Mouse (Mus musculus): ENCODE data around the gene Ado. TPM values are rescaled to one million over a fixed set of nuclear protein-coding genes. Genes with fewer than 3 reads are reported as not detected.

The Ado gene
- polyA plus RNA-seq, 1 experiment = 9.6 TPM

DNA sequence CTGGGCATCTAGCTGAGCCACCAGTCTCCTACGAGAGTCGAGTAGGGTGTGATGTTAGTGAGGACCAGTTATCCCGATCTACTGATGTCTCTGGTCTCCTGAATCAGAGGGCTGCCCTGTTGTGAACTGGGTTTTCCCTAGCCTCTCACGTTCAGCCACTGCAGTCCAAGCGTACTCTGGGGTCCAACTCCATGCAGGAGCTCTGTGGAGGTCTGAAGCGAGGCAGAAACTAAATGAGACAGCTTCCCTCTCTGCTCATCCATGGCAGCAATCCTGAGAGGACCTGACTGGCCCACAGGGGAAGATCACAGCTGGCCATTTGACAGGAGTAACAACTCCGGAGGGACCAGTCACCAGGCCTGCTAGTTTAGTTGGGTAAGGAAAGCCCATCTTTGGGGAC, 24.1 kb downstream of the Ado start:
- no peak for DNase-seq (ENCODE audit: low read depth in 1 of 2, low spot score in 2 of 2)
- H3K4me3 ChIP-seq (ENCODE audit: extremely low read depth, insufficient read depth, insufficient read length) = no peak overlapping the region
- no peaks in the 10 kb centered on the region for H3K27me3 ChIP-seq (ENCODE audit: control insufficient read depth, insufficient read depth, low read length)
- WGBS = 88% methylated on average over 7 of the region's 7 CpGs
- no peak for TF ChIP-seq POLR2A (IDR thresholded peaks at IDR 0.05; ENCODE audit: low read depth, low read length)
- TF ChIP-seq CTCF (IDR thresholded peaks at IDR 0.05; ENCODE audit: extremely low read depth, insufficient read depth, insufficient read length, insufficient replicate concordance) = no peak
- H3K4me1 ChIP-seq (ENCODE audit: control insufficient read depth, insufficient read depth, insufficient read length) = no peaks in the 10 kb centered on the region
- H3K36me3 ChIP-seq (ENCODE audit: control insufficient read depth, insufficient read depth, low read length) = no peaks in the 10 kb centered on the region
- no peak overlapping the region for H3K27ac ChIP-seq (ENCODE audit: insufficient read depth, low read length)

DNA sequence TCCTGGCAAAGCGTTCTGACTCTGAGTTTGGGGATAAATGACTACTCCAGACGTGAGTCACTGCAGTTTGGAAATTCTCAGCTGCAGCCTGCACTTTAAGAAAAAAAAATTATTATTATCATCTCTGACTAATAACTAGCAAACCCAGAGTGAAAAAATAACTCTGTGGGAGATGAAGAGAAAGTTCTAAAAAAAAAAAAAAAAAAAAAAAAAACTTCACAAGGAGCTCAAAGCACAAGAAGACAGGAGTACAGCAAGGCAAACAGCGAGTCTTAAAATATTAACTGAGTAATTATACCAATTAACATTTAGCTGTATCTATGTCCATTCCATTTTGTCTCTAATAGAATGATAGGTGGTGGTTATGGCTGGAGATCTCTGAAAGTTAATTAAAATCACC, 24.6 kb downstream of the Ado start:
- Histone ChIP-seq H3K4me1 (ENCODE audit: control insufficient read depth, insufficient read depth, insufficient read length) (no peaks in the 10 kb centered on the region), H3K27me3 (ENCODE audit: control insufficient read depth, insufficient read depth, low read length) (no peaks in the 10 kb centered on the region), H3K27ac (ENCODE audit: insufficient read depth, low read length) (no peak overlapping the region), H3K36me3 (ENCODE audit: control insufficient read depth, insufficient read depth, low read length) (no peaks in the 10 kb centered on the region), H3K4me3 (ENCODE audit: extremely low read depth, insufficient read depth, insufficient read length) (no peak overlapping the region)
- TF ChIP-seq CTCF (IDR thresholded peaks at IDR 0.05; ENCODE audit: extremely low read depth, insufficient read depth, insufficient read length, insufficient replicate concordance) (no peak), POLR2A (IDR thresholded peaks at IDR 0.05; ENCODE audit: low read depth, low read length) (no peak)
- DNase-seq (ENCODE audit: low read depth in 1 of 2, low spot score in 2 of 2) = no peak
- 88% methylated on average over 3 of the region's 3 CpGs for WGBS

DNA sequence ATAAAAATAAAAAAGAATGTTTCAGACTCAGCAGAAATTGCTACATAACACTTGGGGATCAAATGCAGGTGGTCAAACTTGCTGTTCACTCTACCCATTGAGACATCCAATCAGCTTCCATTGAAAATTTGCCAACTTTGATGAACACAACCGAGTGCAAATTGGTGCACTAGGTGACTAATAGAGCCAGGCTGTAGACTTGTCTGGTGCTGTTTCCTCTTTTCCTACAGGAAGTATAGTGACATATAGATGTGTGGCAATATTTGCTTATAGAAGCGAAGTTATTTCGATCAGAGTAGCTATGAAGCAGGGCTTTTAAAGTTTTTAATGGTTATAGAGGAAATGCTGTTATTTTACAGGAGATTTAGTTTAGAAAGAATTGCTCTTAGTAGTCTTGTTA, 30.0 kb downstream of the Ado start:
- Histone ChIP-seq H3K36me3 (ENCODE audit: control insufficient read depth, insufficient read depth, low read length) (no peaks in the 10 kb centered on the region), H3K4me1 (ENCODE audit: control insufficient read depth, insufficient read depth, insufficient read length) (no peaks in the 10 kb centered on the region), H3K27me3 (ENCODE audit: control insufficient read depth, insufficient read depth, low read length) (no peaks in the 10 kb centered on the region), H3K4me3 (ENCODE audit: extremely low read depth, insufficient read depth, insufficient read length) (no peak overlapping the region), H3K27ac (ENCODE audit: insufficient read depth, low read length) (no peak overlapping the region)
- 66% methylated on average over 3 of the region's 3 CpGs for WGBS
- DNase-seq (ENCODE audit: low read depth in 1 of 2, low spot score in 2 of 2) = no peak
- TF ChIP-seq POLR2A (IDR thresholded peaks at IDR 0.05; ENCODE audit: low read depth, low read length) (no peak), CTCF (IDR thresholded peaks at IDR 0.05; ENCODE audit: extremely low read depth, insufficient read depth, insufficient read length, insufficient replicate concordance) (no peak)

DNA sequence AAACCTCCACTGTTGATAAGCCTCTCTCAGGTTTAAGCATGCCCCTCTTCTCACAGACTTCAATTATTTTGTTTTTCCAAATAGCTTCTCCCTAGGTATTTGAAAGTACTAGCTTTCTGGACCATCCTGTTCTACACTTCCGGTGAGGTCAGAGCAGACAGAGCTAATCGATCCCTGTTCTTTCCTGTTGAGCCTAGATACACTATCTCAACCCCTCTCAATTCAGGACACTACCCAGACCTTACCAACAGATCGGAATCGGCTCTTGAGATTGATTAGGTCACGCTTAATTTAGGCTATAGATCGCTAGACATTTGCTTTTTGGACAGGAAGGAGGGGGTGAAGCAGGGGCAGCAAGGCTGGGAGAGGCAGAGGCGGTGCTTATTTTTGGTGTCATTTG, 35.9 kb downstream of the Ado start:
- H3K4me3 ChIP-seq (ENCODE audit: extremely low read depth, insufficient read depth, insufficient read length) = no peak overlapping the region
- TF ChIP-seq POLR2A (IDR thresholded peaks at IDR 0.05; ENCODE audit: low read depth, low read length) (no peak), CTCF (IDR thresholded peaks at IDR 0.05; ENCODE audit: extremely low read depth, insufficient read depth, insufficient read length, insufficient replicate concordance) (no peak)
- no peak overlapping the region for H3K27ac ChIP-seq (ENCODE audit: insufficient read depth, low read length)
- no peaks in the 10 kb centered on the region for H3K4me1 ChIP-seq (ENCODE audit: control insufficient read depth, insufficient read depth, insufficient read length)
- H3K27me3 ChIP-seq (ENCODE audit: control insufficient read depth, insufficient read depth, low read length) = no peaks in the 10 kb centered on the region
- 75% methylated on average over 7 of the region's 7 CpGs for WGBS
- no peak for DNase-seq (ENCODE audit: low read depth in 1 of 2, low spot score in 2 of 2)
- H3K36me3 ChIP-seq (ENCODE audit: control insufficient read depth, insufficient read depth, low read length) = no peaks in the 10 kb centered on the region

DNA sequence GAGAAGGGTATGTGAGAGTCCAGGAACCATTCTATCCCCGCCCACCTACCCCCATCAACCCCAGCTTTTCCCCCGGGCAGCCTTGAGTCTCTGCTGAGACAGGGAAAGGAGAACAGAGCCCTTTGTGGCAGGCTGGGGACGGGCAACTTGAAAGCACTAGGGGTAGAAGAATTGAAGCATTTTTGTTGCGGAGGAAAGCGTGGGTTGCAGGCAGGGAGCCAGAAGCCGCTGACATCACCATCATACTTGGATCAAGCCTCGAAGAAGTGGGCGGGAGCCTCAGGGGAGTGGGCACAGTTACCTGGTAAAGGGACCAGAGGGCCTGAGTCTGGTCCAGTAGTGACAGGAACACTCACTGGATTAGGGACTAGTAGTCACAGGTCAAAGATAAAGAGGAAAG, 36.5 kb downstream of the Ado start:
- 70% methylated on average over 8 of the region's 8 CpGs for WGBS
- DNase-seq (ENCODE audit: low read depth in 1 of 2, low spot score in 2 of 2) = no peak
- H3K36me3 ChIP-seq (ENCODE audit: control insufficient read depth, insufficient read depth, low read length) = no peaks in the 10 kb centered on the region

DNA sequence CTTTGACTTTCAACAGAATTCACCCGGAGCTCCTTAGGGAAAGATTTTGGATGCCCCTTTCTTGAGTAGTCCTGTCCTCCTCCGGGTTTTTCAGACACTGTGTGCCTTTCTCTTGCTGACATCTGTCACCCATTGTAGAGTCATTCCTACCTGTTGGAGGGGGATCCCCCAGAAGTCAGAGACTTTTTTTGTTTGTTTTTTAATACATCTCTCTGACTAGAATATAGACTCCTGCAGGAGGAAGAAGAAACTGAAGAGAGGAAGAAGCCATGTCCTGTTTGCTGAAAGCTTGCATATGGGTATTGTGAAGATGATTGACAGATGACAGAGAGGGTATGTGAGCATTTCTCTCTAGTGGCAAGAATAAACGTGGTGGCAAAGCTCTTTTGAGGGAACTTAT, 43.5 kb downstream of the Ado start:
- no peaks in the 10 kb centered on the region for H3K36me3 ChIP-seq (ENCODE audit: control insufficient read depth, insufficient read depth, low read length)
- no peak overlapping the region for H3K4me3 ChIP-seq (ENCODE audit: extremely low read depth, insufficient read depth, insufficient read length)

More for the DNA sequence above, 36.5 kb downstream of the Ado start:
- Histone ChIP-seq H3K4me1 (ENCODE audit: control insufficient read depth, insufficient read depth, insufficient read length) (no peaks in the 10 kb centered on the region), H3K27ac (ENCODE audit: insufficient read depth, low read length) (no peak overlapping the region), H3K4me3 (ENCODE audit: extremely low read depth, insufficient read depth, insufficient read length) (no peak overlapping the region), H3K27me3 (ENCODE audit: control insufficient read depth, insufficient read depth, low read length) (no peaks in the 10 kb centered on the region)
- TF ChIP-seq POLR2A (IDR thresholded peaks at IDR 0.05; ENCODE audit: low read depth, low read length) (no peak), CTCF (IDR thresholded peaks at IDR 0.05; ENCODE audit: extremely low read depth, insufficient read depth, insufficient read length, insufficient replicate concordance) (no peak)

DNA sequence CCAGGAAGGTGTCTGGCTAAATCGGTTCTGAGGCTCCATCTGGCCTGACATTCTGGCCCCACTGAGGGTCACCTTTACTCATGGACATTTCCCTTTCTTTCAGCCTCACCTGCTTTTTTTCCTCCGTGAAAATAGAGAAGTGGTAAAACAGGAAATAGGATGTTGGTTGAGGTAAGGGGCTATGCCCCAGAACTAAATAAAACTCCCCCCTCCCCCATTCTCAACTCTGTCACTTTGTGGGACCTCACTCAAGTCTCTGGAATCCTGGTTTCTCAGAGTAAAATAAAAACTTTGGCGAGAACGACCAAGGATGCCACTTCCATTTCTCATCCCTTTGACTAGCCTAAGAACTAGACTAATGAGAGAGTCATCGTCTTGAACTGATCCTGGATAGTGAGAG, 44.7 kb downstream of the Ado start:
- no peak for TF ChIP-seq POLR2A (IDR thresholded peaks at IDR 0.05; ENCODE audit: low read depth, low read length)
- no peak for TF ChIP-seq CTCF (IDR thresholded peaks at IDR 0.05; ENCODE audit: extremely low read depth, insufficient read depth, insufficient read length, insufficient replicate concordance)
- H3K27ac ChIP-seq (ENCODE audit: insufficient read depth, low read length) = peak overlapping the region; percentile 73
- WGBS = 12% methylated on average over 5 of the region's 5 CpGs
- H3K4me3 ChIP-seq (ENCODE audit: extremely low read depth, insufficient read depth, insufficient read length) = peak overlapping the region; percentile 34; the same call in 1 of the 2 replicates
- no peaks in the 10 kb centered on the region for H3K27me3 ChIP-seq (ENCODE audit: control insufficient read depth, insufficient read depth, low read length)
- no peak for DNase-seq (ENCODE audit: low read depth in 1 of 2, low spot score in 2 of 2)
- peaks cover 19% of the 10 kb centered on the region; the same call in 1 of the 2 replicates for H3K4me1 ChIP-seq (ENCODE audit: control insufficient read depth, insufficient read depth, insufficient read length)
- H3K36me3 ChIP-seq (ENCODE audit: control insufficient read depth, insufficient read depth, low read length) = no peaks in the 10 kb centered on the region

More for the DNA sequence above, 43.5 kb downstream of the Ado start:
- no peak for TF ChIP-seq POLR2A (IDR thresholded peaks at IDR 0.05; ENCODE audit: low read depth, low read length)
- WGBS = 48% methylated on average over 3 of the region's 3 CpGs
- no peaks in the 10 kb centered on the region for H3K27me3 ChIP-seq (ENCODE audit: control insufficient read depth, insufficient read depth, low read length)
- DNase-seq (ENCODE audit: low read depth in 1 of 2, low spot score in 2 of 2) = no peak
- H3K4me1 ChIP-seq (ENCODE audit: control insufficient read depth, insufficient read depth, insufficient read length) = peaks cover 19% of the 10 kb centered on the region; the same call in 1 of the 2 replicates
- H3K27ac ChIP-seq (ENCODE audit: insufficient read depth, low read length) = no peak overlapping the region
